Mouse (Mus musculus) CH12.LX (cell line): ENCODE results near the gene Cacnb2. TPM values are rescaled to one million over a fixed set of nuclear protein-coding genes. Genes with fewer than 3 reads are reported as not detected.

Experiments
- DNase-seq: peaks from one replicate; pipeline ENCODE4 v3.0.0-alpha.2; 2013; ENCODE audit errors: extremely low read depth
- H3K27ac ChIP-seq: 2 replicates; pipeline ENCODE4 v1.5.1; 2012; ENCODE audit warnings: low read depth, mild to moderate bottlenecking, control low read depth, moderate library complexity; ENCODE audit not compliant: insufficient read depth
- H3K27me3 ChIP-seq: replicated peaks from 2 replicates; pipeline ENCODE3; 2012; ENCODE audit warnings: inconsistent platforms
- H3K36me3 ChIP-seq, 2 experiments: replicated peaks in 1 of 2; 2 replicates each; pipeline versions ENCODE3 to v1.6.1; 2012; ENCODE audit warnings: inconsistent platforms in 1 of 2, low read length in 1 of 2, mild to moderate bottlenecking in 1 of 2, mixed read lengths in 1 of 2, moderate library complexity in 1 of 2; ENCODE audit not compliant: control insufficient read depth in 1 of 2, insufficient read depth in 1 of 2
- H3K4me1 ChIP-seq, 2 experiments: 2 replicates each; pipeline ENCODE4 v1.6.1; 2012; ENCODE audit warnings: inconsistent platforms in 1 of 2, moderate library complexity in 1 of 2; ENCODE audit not compliant: insufficient read depth in 2 of 2, control insufficient read depth in 1 of 2
- H3K4me2 ChIP-seq: 2 replicates; pipeline ENCODE4 v1.6.1; 2012; ENCODE audit warnings: low read depth, mild to moderate bottlenecking, control low read depth; ENCODE audit not compliant: poor library complexity, insufficient read depth, severe bottlenecking
- H3K4me3 ChIP-seq, 3 experiments: fragments of 150-350 bp in 1 of 3; sonication (generic) in 1 of 3; replicated peaks in 1 of 3; 2 replicates each; pipeline versions ENCODE3 to v1.5.1; 2011 to 2012; ENCODE audit warnings: low read depth in 2 of 3, low read length in 2 of 3, mild to moderate bottlenecking in 2 of 3, moderate library complexity in 2 of 3, control low read depth in 1 of 3, improper control_type of control experiment in 1 of 3, inconsistent platforms in 1 of 3, mixed read lengths in 1 of 3; ENCODE audit not compliant: poor library complexity in 1 of 3
- H3K79me2 ChIP-seq: replicated peaks from 2 replicates; pipeline ENCODE4 v1.6.1; 2012; ENCODE audit warnings: mild to moderate bottlenecking, moderate library complexity; ENCODE audit not compliant: control insufficient read depth, poor library complexity, insufficient read depth, severe bottlenecking; ENCODE audit errors: extremely low read depth
- H3K9ac ChIP-seq: 2 replicates; pipeline ENCODE4 v1.6.1; 2012; ENCODE audit warnings: low read depth, mild to moderate bottlenecking, control low read depth, moderate library complexity; ENCODE audit not compliant: insufficient read depth
- H3K9me3 ChIP-seq: replicated peaks from 2 replicates; pipeline ENCODE3; 2012; ENCODE audit warnings: low read length, inconsistent platforms, mixed read lengths
- BHLHE40 ChIP-seq: IDR thresholded peaks from 2 replicates; pipeline ENCODE4 v1.6.1; 2011; ENCODE audit warnings: mild to moderate bottlenecking, low read depth, low read length, improper control_type of control experiment
- E2F4 ChIP-seq: IDR thresholded peaks from 2 replicates; pipeline ENCODE4 v1.6.1; 2011; ENCODE audit warnings: low read depth, low read length, improper control_type of control experiment; ENCODE audit not compliant: insufficient replicate concordance
- EP300 ChIP-seq: IDR thresholded peaks from 2 replicates; pipeline ENCODE4 v1.6.1; 2011; ENCODE audit warnings: low read length, improper control_type of control experiment
- ETS1 ChIP-seq: conservative IDR thresholded peaks from 2 replicates; pipeline ENCODE4 v1.6.1; 2012; ENCODE audit warnings: low read depth, mild to moderate bottlenecking, inconsistent platforms, low read length, improper control_type of control experiment, moderate library complexity
- GABPA ChIP-seq: IDR thresholded peaks from 2 replicates; pipeline ENCODE4 v1.6.1; 2012; ENCODE audit warnings: low read depth, low read length, improper control_type of control experiment, inconsistent platforms; ENCODE audit not compliant: insufficient replicate concordance
- IRF4 ChIP-seq: IDR thresholded peaks from 2 replicates; pipeline ENCODE4 v1.6.1; 2014; ENCODE audit warnings: low read depth, mild to moderate bottlenecking, inconsistent platforms, low read length, improper control_type of control experiment
- MAFK ChIP-seq: IDR thresholded peaks from 2 replicates; pipeline ENCODE4 v1.6.1; 2011; ENCODE audit warnings: low read length, improper control_type of control experiment; ENCODE audit not compliant: insufficient replicate concordance
- MAX ChIP-seq: IDR thresholded peaks from 2 replicates; pipeline ENCODE4 v1.6.1; 2011; ENCODE audit warnings: low read length, improper control_type of control experiment
- MEF2A ChIP-seq: IDR thresholded peaks from 2 replicates; pipeline ENCODE4 v1.6.1; 2014; ENCODE audit warnings: low read depth, mild to moderate bottlenecking, inconsistent platforms, low read length, improper control_type of control experiment, borderline replicate concordance
- MXI1 ChIP-seq: IDR thresholded peaks from 2 replicates; pipeline ENCODE4 v1.6.1; 2011; ENCODE audit warnings: mild to moderate bottlenecking, low read depth, low read length, improper control_type of control experiment
- NELFE ChIP-seq: IDR thresholded peaks from 2 replicates; pipeline ENCODE4 v1.6.1; 2011; ENCODE audit warnings: low read depth, low read length, improper control_type of control experiment
- PAX5 ChIP-seq: IDR thresholded peaks from 2 replicates; pipeline ENCODE4 v1.6.1; 2012; ENCODE audit warnings: low read length, inconsistent platforms, mixed read lengths
- RAD21 ChIP-seq: IDR thresholded peaks from 2 replicates; pipeline ENCODE4 v1.6.1; 2011; ENCODE audit warnings: low read depth, mild to moderate bottlenecking, low read length, improper control_type of control experiment, moderate library complexity
- RCOR1 ChIP-seq: conservative IDR thresholded peaks from 2 replicates; pipeline ENCODE4 v1.6.1; 2012; ENCODE audit warnings: low read depth, mild to moderate bottlenecking, inconsistent platforms, low read length, improper control_type of control experiment
- SIN3A ChIP-seq: IDR thresholded peaks from 2 replicates; pipeline ENCODE4 v1.6.1; 2012; ENCODE audit warnings: low read length, improper control_type of control experiment, inconsistent platforms
- TBP ChIP-seq: conservative IDR thresholded peaks from 2 replicates; pipeline ENCODE4 v1.6.1; 2011; ENCODE audit warnings: low read depth, low read length, improper control_type of control experiment
- TCF12 ChIP-seq: IDR thresholded peaks from 2 replicates; pipeline ENCODE4 v1.6.1; 2014; ENCODE audit warnings: low read depth, mild to moderate bottlenecking, inconsistent platforms, low read length, improper control_type of control experiment
- ZC3H11A ChIP-seq: IDR thresholded peaks from 2 replicates; pipeline ENCODE4 v1.6.1; 2012; ENCODE audit warnings: low read depth, mild to moderate bottlenecking, inconsistent platforms, low read length, improper control_type of control experiment
- ZMIZ1 ChIP-seq: IDR thresholded peaks from 2 replicates; pipeline ENCODE4 v1.6.1; 2012; ENCODE audit warnings: low read depth, mild to moderate bottlenecking, inconsistent platforms, low read length, improper control_type of control experiment
- ZNF384 ChIP-seq: IDR thresholded peaks from 2 replicates; pipeline ENCODE4 v1.6.1; 2012; ENCODE audit warnings: low read depth, low read length, improper control_type of control experiment, inconsistent platforms
- dilution Hi-C: fragments of 300-500 bp; cut with MboI; formaldehyde crosslinking; loops from 2 replicates; pipeline ENCODE4 v1.14.3; 2020; ENCODE audit warnings: low sequenced_read_pairs; ENCODE audit not compliant: extremely low pct_unique_long_range_greater_than_20kb, extremely low pct_ligation_motif_present
- in situ Hi-C: fragments of 300-500 bp; cut with MboI; formaldehyde crosslinking; loops from 3 replicates; pipeline ENCODE4 v1.14.3; 2019; ENCODE audit warnings: low sequenced_read_pairs, low pct_ligation_motif_present, low pct_unique_long_range_greater_than_20kb, mixed read lengths
- polyA plus RNA-seq: library from polyadenylated mRNA; unstranded; fragments of >175 nt; gene quantifications from 2 replicates; pipeline ENCODE4 v1.2.1, GENCODE M21; 2012; ENCODE audit warnings: low read depth; ENCODE audit not compliant: insufficient read length
- total RNA-seq, 2 experiments: library from RNA; depleted of rRNA; stranded (reverse); fragments of 300-350 nt in 1 of 2; fragments of >200 nt in 1 of 2; gene quantifications; 2 replicates each; pipeline ENCODE4 v1.2.3; 2012 to 2014

Gene Cacnb2
- total and polyA plus RNA-seq, 3 experiments: 0.42 to 2.8 (median 0.93) TPM

DNA sequence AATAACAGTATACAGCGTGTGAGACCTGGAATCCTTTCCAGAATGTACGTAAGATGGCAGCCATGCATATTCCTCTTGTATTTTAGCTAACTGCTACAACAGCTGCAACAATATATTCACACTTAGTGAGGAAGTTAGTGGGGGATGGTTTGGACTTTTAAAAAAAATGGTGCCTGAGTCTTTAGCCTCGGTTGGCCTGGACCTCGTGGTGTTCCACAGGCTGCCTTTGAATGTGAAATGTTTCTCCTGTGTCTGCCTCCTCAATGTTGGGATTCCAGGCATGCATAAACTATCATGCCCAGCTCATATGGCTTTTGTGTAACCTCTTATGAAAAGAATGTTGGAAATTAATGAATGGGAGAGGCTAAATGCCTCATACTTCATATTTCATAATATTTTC lies 100.8 kb downstream of the Cacnb2 start:
- TF ChIP-seq MEF2A (no peak), IRF4 (no peak), SIN3A (no peak), EP300 (no peak), RAD21 (no peak), TBP (no peak)
- H3K9ac ChIP-seq: no peak overlapping the region
- H3K27ac ChIP-seq: no peak overlapping the region
- in situ Hi-C loops: loop anchor here (25.0 kb wide), 1 partner anchor 666 kb away; no protein-coding TSS in a partner anchor
- no peaks in the 10 kb centered on the region for H3K79me2 ChIP-seq
- dilution Hi-C loops: no loop called here
- no peaks in the 10 kb centered on the region for H3K27me3 ChIP-seq
- H3K4me2 ChIP-seq: no peak overlapping the region
- no peaks in the 10 kb centered on the region for H3K9me3 ChIP-seq
- H3K36me3 ChIP-seq: no peaks in the 10 kb centered on the region
- no peak for DNase-seq
- no peak overlapping the region for H3K4me3 ChIP-seq
- peaks cover 0 to 4% of the 10 kb centered on the region in 2 experiments; a peak in 1 of 4 replicates for H3K4me1 ChIP-seq

DNA sequence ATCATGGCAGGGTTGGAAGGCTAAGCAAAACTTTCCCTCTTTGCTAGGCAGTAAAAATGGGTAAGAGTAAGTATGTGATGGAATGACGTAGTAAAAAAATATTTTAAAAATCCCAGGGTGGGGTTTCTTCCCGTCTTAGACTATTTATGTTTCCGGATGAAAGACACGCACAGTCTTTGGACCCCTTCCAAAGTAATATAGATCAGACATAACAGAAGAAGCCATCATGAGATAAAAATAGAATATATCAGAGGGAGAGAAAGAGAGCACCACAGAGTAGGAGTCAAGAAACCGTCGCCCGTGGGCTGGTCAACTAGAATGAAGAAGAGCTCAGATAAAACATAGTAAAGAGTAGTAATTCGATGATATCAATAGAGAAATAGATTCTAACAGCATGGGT lies 107.4 kb downstream of the Cacnb2 start:
- TF ChIP-seq MAFK (no peak), RAD21 (no peak), ZMIZ1 (no peak), MAX (no peak), IRF4 (no peak), MEF2A (no peak), TCF12 (no peak), E2F4 (no peak), PAX5 (no peak), BHLHE40 (no peak), ETS1 (no peak), ZNF384 (no peak), ZC3H11A (no peak), EP300 (no peak), MXI1 (no peak), GABPA (no peak), RCOR1 (no peak), NELFE (no peak), TBP (no peak)
- Histone ChIP-seq H3K27ac (no peak overlapping the region), H3K36me3 (no peaks in the 10 kb centered on the region), H3K9me3 (no peaks in the 10 kb centered on the region), H3K9ac (no peak overlapping the region), H3K27me3 (no peaks in the 10 kb centered on the region), H3K4me3 (no peak overlapping the region), H3K79me2 (no peaks in the 10 kb centered on the region), H3K4me1 (0 out of 4 replicates have a peak, but pooled peaks cover 0 to 2% of the 10 kb centered on the region in 2 experiments), H3K4me2 (no peak overlapping the region)
- in situ Hi-C loops: loop anchor here (25.0 kb wide), 1 partner anchor 673 kb away; no protein-coding TSS in a partner anchor
- DNase-seq: no peak
- dilution Hi-C loops: no loop called here
